Mouse (Mus musculus) testis, adult 2 months (tissue): Measurements from ENCODE around the gene Lst1.

Source experiments
- CTCF ChIP-seq: fragments of 200-500 bp; IDR thresholded peaks from 2 replicates; pipeline ENCODE4 v1.5.1; 2012; ENCODE audit warnings: low read depth, mild to moderate bottlenecking, inconsistent platforms, low read length, moderate library complexity; ENCODE audit not compliant: control insufficient read depth, insufficient read depth, insufficient replicate concordance
- POLR2A ChIP-seq: fragments of 200-500 bp; IDR thresholded peaks from 2 replicates; pipeline ENCODE4 v1.6.1; 2012; ENCODE audit warnings: low read depth, mild to moderate bottlenecking, inconsistent platforms, low read length, moderate library complexity; ENCODE audit not compliant: control insufficient read depth

- TF ChIP-seq POLR2A (no peak), CTCF (no peak)
Observed at GRCm38 (mm10) chr17:35154616-35155015, 33.6 kb downstream of the Lst1 start.
